Mouse (Mus musculus) C2C12 (cell line): ENCODE measurements around the gene Igf2r. TPM values are rescaled to one million over a fixed set of nuclear protein-coding genes. Genes with fewer than 3 reads are reported as not detected.

Source experiments
- H3K27me3 ChIP-seq: one replicate; pipeline ENCODE4 v1.6.1; 2011; ENCODE audit not compliant: control insufficient read depth, insufficient read depth, insufficient read length
- H3K36me3 ChIP-seq: one replicate; pipeline ENCODE4 v1.6.1; 2011; ENCODE audit not compliant: control insufficient read depth, insufficient read depth
- H3K4me3 ChIP-seq: one replicate; pipeline ENCODE4 v1.5.1; 2011; ENCODE audit warnings: mild to moderate bottlenecking, control low read depth; ENCODE audit not compliant: poor library complexity, insufficient read depth, severe bottlenecking
- H3K79me2 ChIP-seq: one replicate; pipeline ENCODE4 v1.6.1; 2011; ENCODE audit not compliant: control insufficient read depth, insufficient read depth
- H3K79me3 ChIP-seq: one replicate; pipeline ENCODE4 v1.6.1; 2011; ENCODE audit warnings: low read depth, control low read depth
- H3ac ChIP-seq: one replicate; pipeline ENCODE3; 2011; ENCODE audit warnings: low read depth; ENCODE audit not compliant: control insufficient read depth, insufficient read length
- CEBPB ChIP-seq: IDR thresholded peaks from one replicate; pipeline ENCODE4 v1.6.1; 2011; ENCODE audit warnings: low read depth, mild to moderate bottlenecking, control low read depth, moderate library complexity
- CTCF ChIP-seq: IDR thresholded peaks from one replicate; pipeline ENCODE4 v1.5.1; 2011; ENCODE audit not compliant: control insufficient read depth, insufficient read depth, insufficient read length
- FOSL1 ChIP-seq: IDR thresholded peaks from one replicate; pipeline ENCODE4 v1.8.0; 2011; ENCODE audit warnings: mild to moderate bottlenecking, low read length; ENCODE audit not compliant: poor library complexity, insufficient read depth, severe bottlenecking
- MAX ChIP-seq: IDR thresholded peaks from one replicate; pipeline ENCODE4 v1.6.1; 2011; ENCODE audit warnings: mild to moderate bottlenecking, control low read depth
- MYOD1 ChIP-seq: IDR thresholded peaks from one replicate; pipeline ENCODE4 v1.6.1; 2011; ENCODE audit warnings: low read depth; ENCODE audit not compliant: control insufficient read depth, insufficient read length
- MYOG ChIP-seq: IDR thresholded peaks from one replicate; pipeline ENCODE4 v1.6.1; 2011; ENCODE audit not compliant: control insufficient read depth, insufficient read length; ENCODE audit errors: extremely low read depth
- USF1 ChIP-seq: IDR thresholded peaks from one replicate; pipeline ENCODE4 v1.6.1; 2011; ENCODE audit warnings: low read depth, mild to moderate bottlenecking, control low read depth, moderate library complexity
- polyA plus RNA-seq: library from polyadenylated mRNA; unstranded; fragments of >200 nt; fragmentation: generic; extraction: Trizol; gene quantifications from one replicate; pipeline ENCODE4 v1.2.1, GENCODE M21; 2012; ENCODE audit warnings: missing spikeins

Gene Igf2r
- polyA plus RNA-seq, 1 experiment: 2.3 TPM

DNA sequence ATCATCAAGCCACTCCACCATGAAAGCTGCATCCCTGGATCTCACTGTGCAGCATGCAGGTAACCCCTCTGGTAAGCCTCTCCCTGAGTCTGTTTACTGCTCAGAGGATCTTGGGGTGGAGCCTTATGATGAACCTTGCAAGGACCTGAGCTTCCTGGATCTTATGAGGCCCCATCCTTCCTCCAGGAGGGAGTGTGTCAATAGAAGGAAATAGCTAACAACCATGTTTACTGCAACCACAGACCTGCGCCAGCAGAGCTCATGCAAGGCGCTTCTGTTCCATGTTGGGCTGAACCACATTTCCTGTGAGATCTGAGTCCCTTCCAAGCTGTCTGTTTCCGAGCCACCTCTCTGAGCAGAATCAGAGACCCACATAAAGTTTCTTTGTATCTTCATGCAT, 10.0 kb upstream of the Igf2r start:
- Histone ChIP-seq H3K79me3 (no peaks in the 10 kb centered on the region), H3K27me3 (no peaks in the 10 kb centered on the region), H3K4me3 (no peak overlapping the region), H3K36me3 (no peaks in the 10 kb centered on the region), H3ac (no peak overlapping the region), H3K79me2 (no peaks in the 10 kb centered on the region)
- TF ChIP-seq MYOD1 (no peak), CEBPB (no peak), USF1 (no peak), MAX (no peak), FOSL1 (no peak), MYOG (no peak), CTCF (no peak)

DNA sequence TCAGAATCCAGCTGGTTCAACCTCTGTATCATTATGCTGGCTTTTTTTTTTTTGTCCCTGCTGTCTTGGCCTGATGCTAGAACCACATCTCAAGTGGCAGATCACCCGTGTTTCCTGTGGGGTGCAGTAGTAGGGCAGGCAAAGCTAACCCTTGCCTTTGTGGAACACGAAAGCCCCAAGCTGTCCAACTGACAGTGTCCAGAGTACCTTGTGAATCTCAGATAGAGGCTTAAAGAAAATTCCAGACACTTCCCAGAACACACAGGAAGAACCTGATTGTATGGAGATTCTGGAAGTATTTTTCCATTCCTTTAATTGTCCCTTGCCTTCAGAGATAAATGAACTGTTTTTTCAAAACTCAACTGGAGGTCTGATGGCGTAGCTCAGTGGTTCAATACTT, 4.5 kb upstream of the Igf2r start:
- TF ChIP-seq MYOD1 (no peak), USF1 (no peak), MAX (no peak), CTCF (no peak), FOSL1 (no peak), MYOG (no peak), CEBPB (no peak)
- H3K79me3 ChIP-seq: no peaks in the 10 kb centered on the region
- no peak overlapping the region for H3ac ChIP-seq
- H3K27me3 ChIP-seq: no peaks in the 10 kb centered on the region
- no peaks in the 10 kb centered on the region for H3K79me2 ChIP-seq
- H3K4me3 ChIP-seq: no peak overlapping the region
- H3K36me3 ChIP-seq: no peaks in the 10 kb centered on the region

DNA sequence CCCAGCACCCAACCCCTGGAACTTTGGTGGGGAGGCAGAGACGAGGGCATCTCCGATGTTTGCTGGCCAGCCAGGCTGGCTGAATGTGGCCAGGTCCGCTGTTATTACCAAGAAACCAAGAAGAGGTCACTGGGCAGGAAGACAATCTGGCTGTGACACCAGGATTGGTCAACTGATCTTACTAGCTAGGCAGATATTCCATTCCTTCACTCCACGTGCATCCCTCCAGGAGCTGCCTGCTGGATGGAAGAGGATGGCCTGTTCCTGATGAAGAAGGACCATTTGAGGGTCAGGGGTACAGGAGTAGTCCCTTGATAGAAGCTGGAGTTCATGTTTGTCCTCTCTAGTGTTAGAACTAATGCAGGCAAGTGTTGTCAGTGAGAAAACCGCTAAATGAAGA, 1.0 kb upstream of the Igf2r start:
- no peaks in the 10 kb centered on the region for H3K36me3 ChIP-seq
- no peaks in the 10 kb centered on the region for H3K27me3 ChIP-seq
- no peak overlapping the region for H3K4me3 ChIP-seq
- no peaks in the 10 kb centered on the region for H3K79me3 ChIP-seq
- TF ChIP-seq MYOD1: no peak
- TF ChIP-seq MAX: no peak
- TF ChIP-seq FOSL1: no peak
- no peak for TF ChIP-seq USF1
- TF ChIP-seq MYOG: no peak
- no peak for TF ChIP-seq CEBPB
- no peak for TF ChIP-seq CTCF
- H3ac ChIP-seq: no peak overlapping the region
- no peaks in the 10 kb centered on the region for H3K79me2 ChIP-seq

DNA sequence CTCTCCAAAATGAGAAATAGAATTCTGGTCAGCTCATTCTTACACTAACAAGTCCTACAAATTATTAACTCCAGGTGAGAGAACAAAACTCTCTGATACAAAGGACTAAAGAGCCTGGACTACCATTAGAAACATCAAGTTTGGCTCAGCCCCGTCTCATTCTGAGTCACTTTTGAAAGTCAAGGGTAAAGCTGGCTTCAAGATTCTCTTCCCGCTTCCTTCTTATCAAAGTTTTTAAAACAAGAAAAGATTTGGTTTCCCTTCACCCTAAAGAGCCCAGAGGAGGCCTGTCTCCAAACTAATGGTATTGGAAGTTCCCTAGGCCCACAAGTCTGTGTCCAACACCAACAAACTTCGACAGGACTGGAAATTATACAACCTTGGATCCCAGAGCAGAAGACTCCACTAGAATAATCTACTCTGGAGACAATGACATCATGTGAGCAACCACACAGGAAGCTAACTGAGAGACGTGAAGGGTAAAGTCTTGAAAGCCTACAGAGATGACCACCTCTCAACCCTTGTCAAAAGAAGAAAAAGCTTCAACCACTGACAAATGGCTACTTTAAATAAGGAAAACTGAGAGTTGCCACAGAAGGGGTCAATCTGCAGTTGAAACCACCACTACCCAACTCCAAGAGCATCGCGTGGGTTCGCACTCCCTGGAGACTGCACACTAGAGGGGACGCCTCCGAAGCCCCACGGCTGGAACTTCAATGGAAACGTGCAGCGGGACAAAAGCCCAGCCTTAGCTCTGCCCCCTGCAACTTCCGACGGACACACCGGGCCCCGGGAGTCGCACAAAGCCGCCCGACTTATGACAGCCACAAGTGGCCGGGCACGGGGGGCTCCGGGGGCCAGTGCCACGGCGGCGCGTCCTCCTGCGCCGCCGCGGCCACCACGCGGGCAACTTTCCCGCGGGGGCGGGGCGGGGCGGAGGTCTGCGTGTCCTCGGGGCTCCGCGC, 767 bp downstream of the Igf2r start:
- Histone ChIP-seq H3K36me3 (no peaks in the 10 kb centered on the region), H3K79me2 (no peaks in the 10 kb centered on the region), H3K79me3 (no peaks in the 10 kb centered on the region), H3ac (no peak overlapping the region), H3K4me3 (no peak overlapping the region), H3K27me3 (no peaks in the 10 kb centered on the region)
- no peak for TF ChIP-seq MYOD1
- TF ChIP-seq MYOG: no peak
- no peak for TF ChIP-seq CTCF
- TF ChIP-seq USF1: no peak
- no peak for TF ChIP-seq CEBPB
- TF ChIP-seq MAX: no peak
- TF ChIP-seq FOSL1: no peak

DNA sequence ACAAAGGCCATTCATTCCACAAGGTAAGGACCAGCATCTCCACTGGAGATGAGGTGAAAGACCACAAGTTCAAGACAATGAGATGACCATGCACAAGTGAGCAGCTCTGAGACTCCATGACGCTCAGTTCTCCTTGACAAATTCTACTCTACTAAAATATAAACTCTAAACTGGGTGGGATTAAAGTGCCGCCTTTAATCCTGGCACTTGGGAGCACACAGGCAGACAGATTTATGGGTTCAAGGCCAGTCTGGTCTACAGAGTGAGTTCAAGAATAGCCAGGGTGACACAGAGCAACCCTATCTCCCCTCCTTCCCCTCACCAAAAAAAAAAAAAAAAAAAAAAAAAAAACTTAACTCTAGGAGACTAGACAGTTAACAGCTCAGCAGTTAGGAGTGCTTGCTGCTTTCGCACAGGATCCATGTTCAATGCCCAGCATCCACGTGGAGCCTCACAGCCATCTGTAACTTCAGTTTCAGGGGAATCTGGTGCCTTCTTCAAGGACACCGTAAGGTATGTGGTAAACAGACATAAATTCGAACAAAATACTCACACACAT, 2.1 kb downstream of the Igf2r start:
- no peaks in the 10 kb centered on the region for H3K79me2 ChIP-seq
- no peaks in the 10 kb centered on the region for H3K36me3 ChIP-seq
- H3K4me3 ChIP-seq: no peak overlapping the region
- TF ChIP-seq USF1 (no peak), CEBPB (no peak), CTCF (no peak), MAX (no peak), MYOG (no peak), MYOD1 (no peak)
- H3ac ChIP-seq: no peak overlapping the region
- no peaks in the 10 kb centered on the region for H3K27me3 ChIP-seq
- H3K79me3 ChIP-seq: no peaks in the 10 kb centered on the region
